Mouse (Mus musculus) B cell, adult 2 months (primary cell): ENCODE data around the gene Gm8374.
"Not testable (repeated sequence)": the region's sequence is repeated elsewhere in the genome, so short reads cannot be mapped to it uniquely, and the experiment has no call there.

Source experiments
- DNase-seq, 2 experiments: peaks; one replicate each; pipeline ENCODE4 v3.0.0; 2022

Gm8374 gene

GRCm38 (mm10) chr14:7365034-7365433 is at the start of gene Gm8374:
TSS of gene Gm8374 (minus strand) at chr14:7365134.
- not testable (repeated sequence) for DNase-seq

- DNase-seq = not testable (repeated sequence)
Measured at GRCm38 (mm10) chr14:7332295-7332694, 32.6 kb downstream of the Gm8374 start, which contains the start of gene Gm5797. TSS of gene Gm5797 (minus strand) at chr14:7332395.

- peak; percentile 1 to 2 for DNase-seq
Measured at GRCm38 (mm10) chr14:7315093-7315492, 49.8 kb downstream of the Gm8374 start.

GRCm38 (mm10) chr14:7314661-7315060 is 50.3 kb downstream of the Gm8374 start, which contains the start of gene Gm3739:
TSS of gene Gm3739 (minus strand) at chr14:7315049.
- not testable (repeated sequence) for DNase-seq
